Mouse (Mus musculus): ENCODE results near the gene Prss43. TPM values are rescaled to one million over a fixed set of nuclear protein-coding genes. Genes with fewer than 3 reads are reported as not detected.
"Not testable (repeated sequence)": the region's sequence is repeated elsewhere in the genome, so short reads cannot be mapped to it uniquely, and the experiment has no call there.

Prss43 gene
- polyA plus RNA-seq, 1 experiment = not detected

- Histone ChIP-seq H3K36me3 (ENCODE audit: control insufficient read depth, insufficient read depth) (no peaks in the 10 kb centered on the region), H3ac (ENCODE audit: control insufficient read depth, insufficient read length, low read depth) (no peak overlapping the region), H3K4me3 (ENCODE audit: insufficient read depth, poor library complexity, severe bottlenecking) (no peak overlapping the region), H3K79me3 (ENCODE audit: low read depth) (no peaks in the 10 kb centered on the region), H3K27me3 (ENCODE audit: control insufficient read depth, insufficient read depth, insufficient read length) (no peaks in the 10 kb centered on the region), H3K79me2 (ENCODE audit: control insufficient read depth, insufficient read depth) (no peaks in the 10 kb centered on the region)
- TF ChIP-seq MYOD1 (IDR thresholded peaks at IDR 0.05; ENCODE audit: control insufficient read depth, insufficient read length, low read depth) (no peak), MAX (IDR thresholded peaks at IDR 0.05) (no peak), FOSL1 (IDR thresholded peaks at IDR 0.05; ENCODE audit: insufficient read depth, low read length, poor library complexity, severe bottlenecking) (no peak), CEBPB (IDR thresholded peaks at IDR 0.05; ENCODE audit: low read depth) (no peak), MYOG (IDR thresholded peaks at IDR 0.05; ENCODE audit: control insufficient read depth, extremely low read depth, insufficient read length) (no peak), CTCF (IDR thresholded peaks at IDR 0.05; ENCODE audit: control insufficient read depth, insufficient read depth, insufficient read length) (no peak), USF1 (IDR thresholded peaks at IDR 0.05; ENCODE audit: low read depth) (no peak)
These were observed 25.5 kb upstream of the Prss43 start for GRCm38 (mm10) chr9:110800834-110801479.

- H3K4me3 ChIP-seq (ENCODE audit: insufficient read depth, poor library complexity, severe bottlenecking) = no peak overlapping the region
- H3K27me3 ChIP-seq (ENCODE audit: control insufficient read depth, insufficient read depth, insufficient read length) = no peaks in the 10 kb centered on the region
- no peaks in the 10 kb centered on the region for H3K79me2 ChIP-seq (ENCODE audit: control insufficient read depth, insufficient read depth)
- no peak for TF ChIP-seq CTCF (IDR thresholded peaks at IDR 0.05; ENCODE audit: control insufficient read depth, insufficient read depth, insufficient read length)
- TF ChIP-seq USF1 (IDR thresholded peaks at IDR 0.05; ENCODE audit: low read depth) = no peak
- TF ChIP-seq FOSL1 (IDR thresholded peaks at IDR 0.05; ENCODE audit: insufficient read depth, low read length, poor library complexity, severe bottlenecking) = no peak
- no peak for TF ChIP-seq CEBPB (IDR thresholded peaks at IDR 0.05; ENCODE audit: low read depth)
- TF ChIP-seq MYOD1 (IDR thresholded peaks at IDR 0.05; ENCODE audit: control insufficient read depth, insufficient read length, low read depth) = no peak
- TF ChIP-seq MAX (IDR thresholded peaks at IDR 0.05) = no peak
- no peak for TF ChIP-seq MYOG (IDR thresholded peaks at IDR 0.05; ENCODE audit: control insufficient read depth, extremely low read depth, insufficient read length)
- no peaks in the 10 kb centered on the region for H3K79me3 ChIP-seq (ENCODE audit: low read depth)
- H3ac ChIP-seq (ENCODE audit: control insufficient read depth, insufficient read length, low read depth) = no peak overlapping the region
- H3K36me3 ChIP-seq (ENCODE audit: control insufficient read depth, insufficient read depth) = no peaks in the 10 kb centered on the region
These were observed 23.2 kb upstream of the Prss43 start for GRCm38 (mm10) chr9:110803294-110803693.

GRCm38 (mm10) chr9:110810051-110810450 lies 16.4 kb upstream of the Prss43 start:
- H3K79me3 ChIP-seq (ENCODE audit: low read depth) = no peaks in the 10 kb centered on the region
- H3K79me2 ChIP-seq (ENCODE audit: control insufficient read depth, insufficient read depth) = no peaks in the 10 kb centered on the region
- no peak overlapping the region for H3ac ChIP-seq (ENCODE audit: control insufficient read depth, insufficient read length, low read depth)
- TF ChIP-seq FOSL1 (IDR thresholded peaks at IDR 0.05; ENCODE audit: insufficient read depth, low read length, poor library complexity, severe bottlenecking) = no peak
- no peak for TF ChIP-seq MYOG (IDR thresholded peaks at IDR 0.05; ENCODE audit: control insufficient read depth, extremely low read depth, insufficient read length)
- TF ChIP-seq MAX (IDR thresholded peaks at IDR 0.05) = no peak
- no peak for TF ChIP-seq CEBPB (IDR thresholded peaks at IDR 0.05; ENCODE audit: low read depth)
- TF ChIP-seq MYOD1 (IDR thresholded peaks at IDR 0.05; ENCODE audit: control insufficient read depth, insufficient read length, low read depth) = no peak
- TF ChIP-seq USF1 (IDR thresholded peaks at IDR 0.05; ENCODE audit: low read depth) = no peak
- TF ChIP-seq CTCF (IDR thresholded peaks at IDR 0.05; ENCODE audit: control insufficient read depth, insufficient read depth, insufficient read length) = no peak
- H3K27me3 ChIP-seq (ENCODE audit: control insufficient read depth, insufficient read depth, insufficient read length) = peaks cover under 1% of the 10 kb centered on the region
- H3K4me3 ChIP-seq (ENCODE audit: insufficient read depth, poor library complexity, severe bottlenecking) = no peak overlapping the region
- no peaks in the 10 kb centered on the region for H3K36me3 ChIP-seq (ENCODE audit: control insufficient read depth, insufficient read depth)

- no peaks in the 10 kb centered on the region for H3K79me3 ChIP-seq (ENCODE audit: low read depth)
- H3K4me3 ChIP-seq (ENCODE audit: insufficient read depth, poor library complexity, severe bottlenecking) = no peak within 1 kb of the TSS
- no peaks in the 10 kb centered on the region for H3K36me3 ChIP-seq (ENCODE audit: control insufficient read depth, insufficient read depth)
- TF ChIP-seq MYOG (IDR thresholded peaks at IDR 0.05; ENCODE audit: control insufficient read depth, extremely low read depth, insufficient read length) = no peak
- no peak for TF ChIP-seq CTCF (IDR thresholded peaks at IDR 0.05; ENCODE audit: control insufficient read depth, insufficient read depth, insufficient read length)
- no peak for TF ChIP-seq MAX (IDR thresholded peaks at IDR 0.05)
- no peak for TF ChIP-seq USF1 (IDR thresholded peaks at IDR 0.05; ENCODE audit: low read depth)
- TF ChIP-seq CEBPB (IDR thresholded peaks at IDR 0.05; ENCODE audit: low read depth) = no peak
- no peak for TF ChIP-seq MYOD1 (IDR thresholded peaks at IDR 0.05; ENCODE audit: control insufficient read depth, insufficient read length, low read depth)
- TF ChIP-seq FOSL1 (IDR thresholded peaks at IDR 0.05; ENCODE audit: insufficient read depth, low read length, poor library complexity, severe bottlenecking) = no peak
- no peak within 1 kb of the TSS for H3ac ChIP-seq (ENCODE audit: control insufficient read depth, insufficient read length, low read depth)
- H3K27me3 ChIP-seq (ENCODE audit: control insufficient read depth, insufficient read depth, insufficient read length) = peaks cover 22% of the 10 kb centered on the region
- no peaks in the 10 kb centered on the region for H3K79me2 ChIP-seq (ENCODE audit: control insufficient read depth, insufficient read depth)
These were observed 12.7 kb upstream of the Prss43 start, which contains the start of gene Prss44 for GRCm38 (mm10) chr9:110813789-110814188. Gene Prss44, plus strand, starts transcription at chr9:110813994.

GRCm38 (mm10) chr9:110820546-110820945 lies 5.9 kb upstream of the Prss43 start:
- not testable (repeated sequence) for H3K4me3 ChIP-seq (ENCODE audit: insufficient read depth, poor library complexity, severe bottlenecking); H3K36me3 ChIP-seq (ENCODE audit: control insufficient read depth, insufficient read depth); H3K79me2 ChIP-seq (ENCODE audit: control insufficient read depth, insufficient read depth)

GRCm38 (mm10) chr9:110821436-110821835 lies 5.1 kb upstream of the Prss43 start:
- TF ChIP-seq MYOG (IDR thresholded peaks at IDR 0.05; ENCODE audit: control insufficient read depth, extremely low read depth, insufficient read length) (no peak), USF1 (IDR thresholded peaks at IDR 0.05; ENCODE audit: low read depth) (no peak), FOSL1 (IDR thresholded peaks at IDR 0.05; ENCODE audit: insufficient read depth, low read length, poor library complexity, severe bottlenecking) (no peak), CEBPB (IDR thresholded peaks at IDR 0.05; ENCODE audit: low read depth) (no peak)
- no peaks in the 10 kb centered on the region for H3K36me3 ChIP-seq (ENCODE audit: control insufficient read depth, insufficient read depth)
- H3K4me3 ChIP-seq (ENCODE audit: insufficient read depth, poor library complexity, severe bottlenecking) = no peak overlapping the region
- H3ac ChIP-seq (ENCODE audit: control insufficient read depth, insufficient read length, low read depth) = no peak overlapping the region
- no peaks in the 10 kb centered on the region for H3K79me2 ChIP-seq (ENCODE audit: control insufficient read depth, insufficient read depth)
- no peaks in the 10 kb centered on the region for H3K79me3 ChIP-seq (ENCODE audit: low read depth)
- H3K27me3 ChIP-seq (ENCODE audit: control insufficient read depth, insufficient read depth, insufficient read length) = peaks cover 50% of the 10 kb centered on the region

More at GRCm38 (mm10) chr9:110820546-110820945, 5.9 kb upstream of the Prss43 start:
- peaks cover 51% of the 10 kb centered on the region for H3K27me3 ChIP-seq (ENCODE audit: control insufficient read depth, insufficient read depth, insufficient read length)
- H3K79me3 ChIP-seq (ENCODE audit: low read depth); H3ac ChIP-seq (ENCODE audit: control insufficient read depth, insufficient read length, low read depth): not testable (repeated sequence)

All from C2C12 (cell line).